Comparison of ENCODE assay signal across 24 mouse cellular contexts in the genomic region with DNA sequence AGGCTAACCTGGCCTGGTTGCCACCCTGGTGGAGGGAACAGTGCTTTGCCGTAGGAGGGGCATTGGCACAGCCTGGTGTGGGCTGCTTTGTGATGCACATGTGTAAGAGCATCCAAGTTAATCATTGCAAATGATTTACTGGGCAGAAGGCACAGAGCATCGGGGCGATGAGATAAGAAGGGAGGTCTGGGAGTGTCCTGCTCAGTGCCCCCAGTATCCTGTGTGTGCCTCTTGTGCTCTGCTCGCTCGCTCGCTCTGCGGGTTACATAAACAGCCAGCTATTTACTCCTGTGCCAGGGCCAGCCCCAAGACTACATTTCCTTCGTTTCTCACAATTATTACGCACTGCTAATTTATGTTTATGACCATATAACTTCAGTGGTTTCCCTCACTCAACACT.
A peak's percentile ranks its signal among the peaks of the same experiment; 100 is the strongest.
DNase-seq lines count a peak whose midpoint lies in the region; ATAC-seq and TF ChIP-seq lines count a peak whose summit lies in the region.
"Had no signal": no experiment of that assay in that cellular context is flagged by ENCODE, and none has a peak within 500 bp of the region (broad histone marks: within the 10 kb centered on the region; RNA-seq: fewer than 3 reads in every experiment).

No protein-coding gene starts in this region.

- no peaks in the 10 kb centered on the region for H3K36me3 ChIP-seq in kidney, embryonic 14.5 days (ENCODE audit: control insufficient read depth, insufficient read depth, low read length)
- no peaks in the 10 kb centered on the region for H3K36me3 ChIP-seq in lung, postnatal 0 days (ENCODE audit: insufficient read depth, low read length)
- H3K36me3 ChIP-seq in intestine, postnatal 0 days (ENCODE audit: control insufficient read depth, insufficient read depth), result no peaks in the 10 kb centered on the region
- H3K36me3 ChIP-seq: heart, embryonic 13.5 days; liver, embryonic 15.5 days; midbrain, embryonic 12.5 days had no signal

- no peaks in the 10 kb centered on the region for H3K27me3 ChIP-seq in kidney, embryonic 14.5 days (ENCODE audit: control insufficient read depth, insufficient read depth, low read length)
- H3K27me3 ChIP-seq in lung, postnatal 0 days (replicated peaks; ENCODE audit: insufficient read depth, low read length), result no peaks in the 10 kb centered on the region
- no peaks in the 10 kb centered on the region for H3K27me3 ChIP-seq in intestine, postnatal 0 days (replicated peaks; ENCODE audit: control insufficient read depth, insufficient read depth, low read length)
- H3K27me3 ChIP-seq: heart, embryonic 13.5 days; liver, embryonic 15.5 days; midbrain, embryonic 12.5 days had no signal

- no peak overlapping the region for H3K9ac ChIP-seq in kidney, embryonic 14.5 days (ENCODE audit: low read depth, low read length)
- no peak overlapping the region for H3K9ac ChIP-seq in lung, postnatal 0 days (replicated peaks; ENCODE audit: low read depth)
- no peak overlapping the region for H3K9ac ChIP-seq in intestine, postnatal 0 days (ENCODE audit: low read depth, low read length)
- H3K9ac ChIP-seq: heart, embryonic 13.5 days; liver, embryonic 15.5 days; midbrain, embryonic 12.5 days had no signal

- no peak overlapping the region for H3K4me2 ChIP-seq in kidney, embryonic 14.5 days (replicated peaks; ENCODE audit: low read depth, low read length)
- H3K4me2 ChIP-seq in lung, postnatal 0 days (replicated peaks; ENCODE audit: low read depth, low read length), result no peak overlapping the region
- no peak overlapping the region for H3K4me2 ChIP-seq in intestine, postnatal 0 days (replicated peaks; ENCODE audit: low read depth)
- H3K4me2 ChIP-seq: heart, embryonic 13.5 days; liver, embryonic 15.5 days; midbrain, embryonic 12.5 days had no signal

- no peak for TF ChIP-seq EP300 in lung, postnatal 0 days (IDR thresholded peaks at IDR 0.05)

- peak; percentile 60; the same call in 1 of the 2 replicates for ATAC-seq in kidney, embryonic 14.5 days (ENCODE audit: low FRiP score, low TSS enrichment)
- ATAC-seq in lung, postnatal 0 days, result peak; percentile 30; the same call in 1 of the 2 replicates
- ATAC-seq in intestine, postnatal 0 days, result peak; percentile 64; the same call in 1 of the 2 replicates
- ATAC-seq: activated CD4-positive, CD25-positive, alpha-beta regulatory T cell, adult 4 months; forebrain, embryonic 14.5 days; hindbrain, postnatal 0 days had no signal

- peaks cover 16% of the 10 kb centered on the region; the same call in 1 of the 2 replicates for H3K4me1 ChIP-seq in kidney, embryonic 14.5 days (ENCODE audit: control insufficient read depth, insufficient read depth, low read length)
- no peaks in the 10 kb centered on the region for H3K4me1 ChIP-seq in lung, postnatal 0 days (ENCODE audit: insufficient read depth, low read depth, low read length)
- no peaks in the 10 kb centered on the region for H3K4me1 ChIP-seq in lung, adult 2 months (ENCODE audit: control insufficient read depth, insufficient read depth, low read length)
- no peaks in the 10 kb centered on the region for H3K4me1 ChIP-seq in intestine, postnatal 0 days (replicated peaks; ENCODE audit: control insufficient read depth, insufficient read depth, low read length)
- H3K4me1 ChIP-seq: heart, embryonic 13.5 days; liver, embryonic 15.5 days; midbrain, embryonic 12.5 days had no signal

- H3K27ac ChIP-seq in kidney, embryonic 14.5 days (ENCODE audit: low read depth, low read length), result no peak overlapping the region
- no peak overlapping the region for H3K27ac ChIP-seq in lung, postnatal 0 days (ENCODE audit: low read length)
- no peak overlapping the region for H3K27ac ChIP-seq in intestine, postnatal 0 days (ENCODE audit: low read depth, low read length)
- H3K27ac ChIP-seq: heart, embryonic 13.5 days; hindbrain, postnatal 0 days; liver, embryonic 15.5 days; midbrain, embryonic 12.5 days had no signal

- H3K4me3 ChIP-seq in kidney, embryonic 14.5 days (ENCODE audit: low read length), result no peak overlapping the region
- no peak overlapping the region for H3K4me3 ChIP-seq in lung, postnatal 0 days (ENCODE audit: low read depth, low read length)
- H3K4me3 ChIP-seq in lung, adult 2 months (replicated peaks; ENCODE audit: extremely low read depth, low read depth, low read length), result no peak overlapping the region
- H3K4me3 ChIP-seq in intestine, postnatal 0 days (ENCODE audit: low read depth, low read length), result no peak overlapping the region
- H3K4me3 ChIP-seq: heart, embryonic 13.5 days; liver, embryonic 15.5 days; midbrain, embryonic 12.5 days had no signal

- DNase-seq in kidney, postnatal 14 days, result no peak
- no peak for DNase-seq in lung, postnatal 0 days (ENCODE audit: low spot score)
- DNase-seq in lung, adult 2 months, result no peak
- DNase-seq in thymus, postnatal 14 days, result no peak
- DNase-seq in gastrocnemius, postnatal 10 days, result no peak
- DNase-seq: adrenal gland, adult 8-10 months; cerebellum, adult 18-20 months; cerebellum, postnatal 25 days; embryo, embryonic 11 days; gastrocnemius, postnatal 14 days; heart, postnatal 14 days; kidney, adult 9 months; lung, postnatal 14 days; right cerebral cortex, postnatal 25 days; spleen, adult 18-20 months; thymus, postnatal 25 days had no signal

- no peaks in the 10 kb centered on the region for H3K9me3 ChIP-seq in kidney, embryonic 14.5 days (ENCODE audit: control insufficient read depth, low read length)
- no peaks in the 10 kb centered on the region for H3K9me3 ChIP-seq in lung, postnatal 0 days (ENCODE audit: low read length)
- no peaks in the 10 kb centered on the region for H3K9me3 ChIP-seq in intestine, postnatal 0 days (ENCODE audit: control insufficient read depth)
- H3K9me3 ChIP-seq: heart, embryonic 13.5 days; liver, embryonic 15.5 days; midbrain, embryonic 12.5 days had no signal

- no peak for TF ChIP-seq CTCF in lung, postnatal 0 days (IDR thresholded peaks at IDR 0.05)
- TF ChIP-seq CTCF in lung, adult 2 months (IDR thresholded peaks at IDR 0.05; ENCODE audit: insufficient read depth, low read length), result no peak
- 0 out of 2 replicates have a peak, but pooled peaks have one; percentile 1 for TF ChIP-seq CTCF in intestine, postnatal 0 days (IDR thresholded peaks at IDR 0.05; ENCODE audit: low read depth)

- WGBS in kidney, embryonic 14.5 days, result 39% methylated on average over 9 of the region's 9 CpGs
- 57% methylated on average over 9 of the region's 9 CpGs for WGBS in lung, postnatal 0 days
- WGBS in lung, adult 2 months, result 61% methylated on average over 9 of the region's 9 CpGs
- 28% methylated on average over 9 of the region's 9 CpGs for WGBS in intestine, postnatal 0 days

- TF ChIP-seq POLR2A in lung, adult 2 months (IDR thresholded peaks at IDR 0.05; ENCODE audit: borderline replicate concordance, extremely low read depth, low read depth, low read length), result no peak
